Mouse (Mus musculus): ENCODE results near the gene Troap. TPM values are rescaled to one million over a fixed set of nuclear protein-coding genes. Genes with fewer than 3 reads are reported as not detected.
A peak's percentile ranks its signal among the peaks of the same experiment; 100 is the strongest.
"Not testable (repeated sequence)": the region's sequence is repeated elsewhere in the genome, so short reads cannot be mapped to it uniquely, and the experiment has no call there.

The Troap gene
- polyA plus RNA-seq, 1 experiment = 18.6 TPM

DNA sequence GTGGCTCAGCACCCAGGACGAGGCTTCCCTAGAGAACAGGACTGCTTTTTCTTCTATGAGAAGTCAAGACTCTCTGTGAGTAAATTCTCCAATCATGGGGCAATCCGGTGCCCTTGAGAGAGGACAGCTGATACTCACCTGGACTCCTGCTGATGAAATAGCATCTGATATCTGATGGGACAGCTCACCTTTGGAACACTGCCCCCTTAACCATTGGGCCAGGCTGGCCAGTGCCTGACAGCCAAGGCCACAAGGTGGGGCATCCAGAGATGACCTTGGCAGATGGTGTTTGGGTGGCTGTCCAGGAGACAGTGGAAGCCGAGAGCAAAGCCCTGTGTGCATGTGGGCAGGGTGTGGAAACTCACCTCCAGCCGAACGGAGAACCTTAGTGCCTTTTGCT lies 32.0 kb upstream of the Troap start:
- H3ac ChIP-seq (ENCODE audit: control insufficient read depth, insufficient read length) = no peak overlapping the region
- no peak for TF ChIP-seq E2F4 (IDR thresholded peaks at IDR 0.05; ENCODE audit: insufficient read depth)
- no peaks in the 10 kb centered on the region for H3K79me2 ChIP-seq (ENCODE audit: control insufficient read depth, insufficient read depth)
- H3K4me2 ChIP-seq (ENCODE audit: low read depth) = no peak overlapping the region
- H3K36me3 ChIP-seq (ENCODE audit: control insufficient read depth, insufficient read depth) = peaks cover 12% of the 10 kb centered on the region
- H3K4me3 ChIP-seq = no peak overlapping the region
- no peaks in the 10 kb centered on the region for H3K27me3 ChIP-seq (ENCODE audit: control insufficient read depth, insufficient read depth, insufficient read length)

DNA sequence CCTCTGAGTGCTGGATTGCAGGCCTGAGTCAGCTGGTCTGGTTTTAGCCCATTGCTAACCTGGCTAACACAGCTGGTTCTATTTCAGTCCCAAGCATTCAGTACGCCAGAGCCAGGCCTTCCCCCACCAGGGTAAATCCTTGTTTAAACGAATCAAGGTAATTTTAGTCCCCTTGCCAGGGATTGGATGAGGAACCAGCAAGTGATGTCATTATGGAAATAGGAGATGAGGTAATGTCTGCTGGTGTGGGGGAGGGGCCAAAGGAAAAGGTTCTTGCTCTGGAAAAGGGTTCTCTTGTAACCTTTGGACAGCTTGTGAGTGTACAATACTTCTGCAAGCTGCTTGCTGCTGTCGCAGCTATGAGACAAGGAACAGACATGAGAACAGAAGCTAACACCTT lies 29.5 kb upstream of the Troap start:
- Histone ChIP-seq H3K4me3 (no peak overlapping the region), H3K36me3 (ENCODE audit: control insufficient read depth, insufficient read depth) (no peaks in the 10 kb centered on the region), H3K4me2 (ENCODE audit: low read depth) (peak overlapping the region; percentile 30), H3K79me2 (ENCODE audit: control insufficient read depth, insufficient read depth) (no peaks in the 10 kb centered on the region), H3K27me3 (ENCODE audit: control insufficient read depth, insufficient read depth, insufficient read length) (no peaks in the 10 kb centered on the region), H3ac (ENCODE audit: control insufficient read depth, insufficient read length) (no peak overlapping the region)
- TF ChIP-seq SRF (IDR thresholded peaks at IDR 0.05; ENCODE audit: control insufficient read depth, insufficient read length, low read depth) = no peak
- no peak for TF ChIP-seq MYOD1 (IDR thresholded peaks at IDR 0.05; ENCODE audit: control insufficient read depth in 1 of 3, insufficient read length in 2 of 3, low read depth in 2 of 3)
- TF ChIP-seq E2F4 (IDR thresholded peaks at IDR 0.05; ENCODE audit: insufficient read depth) = no peak
- TF ChIP-seq POLR2AphosphoS2 (IDR thresholded peaks at IDR 0.05; ENCODE audit: insufficient read length, low read depth) = no peak
- TF ChIP-seq REST (IDR thresholded peaks at IDR 0.05; ENCODE audit: insufficient read depth, insufficient read length) = no peak
- no peak for TF ChIP-seq MYOG (IDR thresholded peaks at IDR 0.05; ENCODE audit: control insufficient read depth in 1 of 3, insufficient read depth in 1 of 3, insufficient read length in 2 of 3, low read depth in 2 of 3)
- TF ChIP-seq MAX (IDR thresholded peaks at IDR 0.05; ENCODE audit: low read depth) = no peak
- no peak for TF ChIP-seq POLR2A (IDR thresholded peaks at IDR 0.05; ENCODE audit: insufficient read length, low read depth)

- not testable (repeated sequence) for H3K36me3 ChIP-seq (ENCODE audit: control insufficient read depth, insufficient read depth); H3K27me3 ChIP-seq (ENCODE audit: control insufficient read depth, insufficient read depth, insufficient read length); H3K79me2 ChIP-seq (ENCODE audit: control insufficient read depth, insufficient read depth); H3K4me2 ChIP-seq (ENCODE audit: low read depth); H3ac ChIP-seq (ENCODE audit: control insufficient read depth, insufficient read length); H3K4me3 ChIP-seq
Observed at GRCm38 (mm10) chr15:99045734-99046133, 28.6 kb upstream of the Troap start.

DNA sequence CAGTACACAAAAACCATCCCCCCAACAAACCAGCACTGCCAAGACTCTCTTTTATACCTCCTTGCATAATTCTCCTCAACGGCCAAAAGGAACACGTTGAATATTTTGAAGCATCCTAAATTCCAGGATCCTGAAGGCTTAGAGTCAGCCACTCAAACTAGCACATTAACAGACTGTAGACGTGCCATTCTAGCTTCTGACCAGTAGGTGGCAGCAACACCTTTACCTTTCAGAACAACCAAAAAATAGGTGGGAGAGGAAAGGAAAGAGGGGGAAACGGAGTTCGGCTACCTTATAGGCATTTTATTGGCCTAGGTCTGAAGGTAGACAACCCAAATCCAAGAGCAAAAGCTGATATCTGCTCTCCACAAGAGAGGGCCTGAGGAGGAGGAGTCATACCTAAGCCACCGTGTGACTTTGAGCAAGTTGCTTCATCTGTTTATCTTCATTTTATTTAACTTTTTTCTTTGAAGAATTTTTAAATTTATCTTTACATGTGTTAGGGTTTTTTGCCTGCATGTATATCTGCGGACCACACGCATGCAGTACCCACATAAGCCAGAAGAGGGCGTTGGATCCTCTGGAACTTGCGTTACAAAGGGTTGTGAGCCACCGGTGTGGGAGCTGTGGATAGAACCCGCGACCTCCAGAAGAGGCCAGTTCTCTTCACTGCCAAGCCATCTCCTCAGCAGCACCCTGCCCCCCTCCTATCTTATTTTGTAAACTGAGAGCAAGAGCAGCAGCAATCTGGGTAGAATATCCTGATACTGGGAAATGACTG lies 24.7 kb upstream of the Troap start:
- Histone ChIP-seq H3K4me3 (no peak overlapping the region), H3K36me3 (ENCODE audit: control insufficient read depth, insufficient read depth) (no peaks in the 10 kb centered on the region), H3ac (ENCODE audit: control insufficient read depth, insufficient read length) (no peak overlapping the region), H3K4me2 (ENCODE audit: low read depth) (peak overlapping the region; percentile 26), H3K79me2 (ENCODE audit: control insufficient read depth, insufficient read depth) (no peaks in the 10 kb centered on the region), H3K27me3 (ENCODE audit: control insufficient read depth, insufficient read depth, insufficient read length) (no peaks in the 10 kb centered on the region)
- TF ChIP-seq SRF (IDR thresholded peaks at IDR 0.05; ENCODE audit: control insufficient read depth, insufficient read length, low read depth) (no peak), MAX (IDR thresholded peaks at IDR 0.05; ENCODE audit: low read depth) (no peak), MYOD1 (IDR thresholded peaks at IDR 0.05; ENCODE audit: control insufficient read depth in 1 of 3, insufficient read length in 2 of 3, low read depth in 2 of 3) (no peak), E2F4 (IDR thresholded peaks at IDR 0.05; ENCODE audit: insufficient read depth) (no peak), USF1 (IDR thresholded peaks at IDR 0.05; ENCODE audit: low read depth) (no peak), CEBPB (IDR thresholded peaks at IDR 0.05; ENCODE audit: insufficient read depth, poor library complexity, severe bottlenecking) (no peak), POLR2AphosphoS2 (IDR thresholded peaks at IDR 0.05; ENCODE audit: insufficient read length, low read depth) (no peak), POLR2A (IDR thresholded peaks at IDR 0.05; ENCODE audit: insufficient read length, low read depth) (no peak), TCF3 (IDR thresholded peaks at IDR 0.05; ENCODE audit: insufficient read length, low read depth) (no peak), TCF12 (IDR thresholded peaks at IDR 0.05; ENCODE audit: insufficient read depth, poor library complexity, severe bottlenecking) (no peak), REST (IDR thresholded peaks at IDR 0.05; ENCODE audit: insufficient read depth, insufficient read length) (no peak), MYOG (IDR thresholded peaks at IDR 0.05; ENCODE audit: control insufficient read depth in 1 of 3, insufficient read depth in 1 of 3, insufficient read length in 2 of 3, low read depth in 2 of 3) (no peak)

DNA sequence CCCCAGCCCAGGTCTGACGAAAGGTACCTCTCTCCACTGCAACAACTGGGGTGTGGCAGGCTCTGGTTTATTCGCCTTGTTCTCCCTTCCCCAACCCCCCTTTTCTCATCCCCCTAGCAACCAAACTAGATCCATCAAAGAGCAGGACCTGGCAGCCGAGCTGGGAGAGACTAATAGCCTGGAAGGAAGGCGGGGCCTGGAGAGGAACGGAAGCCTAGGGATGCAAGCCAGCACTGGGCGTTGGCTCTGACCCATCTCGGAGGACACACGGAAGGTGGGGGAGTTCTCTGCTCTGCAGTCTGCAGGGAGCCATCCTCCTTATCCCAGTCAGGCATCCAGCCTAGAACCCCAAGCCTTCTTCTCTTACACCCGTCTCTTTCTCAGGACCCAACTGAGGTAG lies 21.0 kb upstream of the Troap start:
- Histone ChIP-seq H3ac (ENCODE audit: control insufficient read depth, insufficient read length) (no peak overlapping the region), H3K79me2 (ENCODE audit: control insufficient read depth, insufficient read depth) (no peaks in the 10 kb centered on the region), H3K4me3 (no peak overlapping the region), H3K36me3 (ENCODE audit: control insufficient read depth, insufficient read depth) (no peaks in the 10 kb centered on the region), H3K4me2 (ENCODE audit: low read depth) (no peak overlapping the region), H3K27me3 (ENCODE audit: control insufficient read depth, insufficient read depth, insufficient read length) (peaks cover 30% of the 10 kb centered on the region)
- TF ChIP-seq CEBPB (IDR thresholded peaks at IDR 0.05; ENCODE audit: insufficient read depth, poor library complexity, severe bottlenecking) = no peak
- no peak for TF ChIP-seq MYOD1 (IDR thresholded peaks at IDR 0.05; ENCODE audit: control insufficient read depth in 1 of 3, insufficient read length in 2 of 3, low read depth in 2 of 3)
- no peak for TF ChIP-seq TCF3 (IDR thresholded peaks at IDR 0.05; ENCODE audit: insufficient read length, low read depth)
- TF ChIP-seq MAX (IDR thresholded peaks at IDR 0.05; ENCODE audit: low read depth) = no peak
- TF ChIP-seq POLR2A (IDR thresholded peaks at IDR 0.05; ENCODE audit: insufficient read length, low read depth) = no peak
- no peak for TF ChIP-seq TCF12 (IDR thresholded peaks at IDR 0.05; ENCODE audit: insufficient read depth, poor library complexity, severe bottlenecking)
- no peak for TF ChIP-seq REST (IDR thresholded peaks at IDR 0.05; ENCODE audit: insufficient read depth, insufficient read length)
- no peak for TF ChIP-seq E2F4 (IDR thresholded peaks at IDR 0.05; ENCODE audit: insufficient read depth)
- TF ChIP-seq USF1 (IDR thresholded peaks at IDR 0.05; ENCODE audit: low read depth) = no peak
- TF ChIP-seq POLR2AphosphoS2 (IDR thresholded peaks at IDR 0.05; ENCODE audit: insufficient read length, low read depth) = no peak
- no peak for TF ChIP-seq SRF (IDR thresholded peaks at IDR 0.05; ENCODE audit: control insufficient read depth, insufficient read length, low read depth)
- no peak for TF ChIP-seq MYOG (IDR thresholded peaks at IDR 0.05; ENCODE audit: control insufficient read depth in 1 of 3, insufficient read depth in 1 of 3, insufficient read length in 2 of 3, low read depth in 2 of 3)
